Mouse (Mus musculus): Measurements from ENCODE around the gene Kcnh6. TPM values are rescaled to one million over a fixed set of nuclear protein-coding genes. Genes with fewer than 3 reads are reported as not detected.

Kcnh6 gene
- polyA plus RNA-seq, 1 experiment, result 4.3 TPM

GRCm38 (mm10) chr11:105968948-105969347 is 39.0 kb upstream of the Kcnh6 start:
- Histone ChIP-seq H3K4me3 (ENCODE audit: control insufficient read depth, insufficient read depth, low read length) (no peak overlapping the region), H3K4me1 (replicated peaks; ENCODE audit: control insufficient read depth, insufficient read depth, low read length) (peaks cover 3% of the 10 kb centered on the region), H3K27ac (ENCODE audit: control insufficient read depth, insufficient read depth, low read length) (no peak overlapping the region), H3K27me3 (ENCODE audit: control insufficient read depth, insufficient read depth, low read length) (peaks cover 6% of the 10 kb centered on the region; the same call in 1 of the 2 replicates), H3K36me3 (ENCODE audit: control insufficient read depth, insufficient read depth, low read length) (no peaks in the 10 kb centered on the region)
- no peak for TF ChIP-seq CTCF (IDR thresholded peaks at IDR 0.05; ENCODE audit: borderline replicate concordance, control insufficient read depth, extremely low read depth, insufficient read depth, low read length, poor library complexity)
- no peak for TF ChIP-seq POLR2A (IDR thresholded peaks at IDR 0.05; ENCODE audit: control insufficient read depth, extremely low read depth, insufficient read depth, low read length, poor library complexity)
- no peak for DNase-seq
- WGBS, result 57% methylated on average over 10 of the region's 10 CpGs

- WGBS, result 32% methylated on average over 1 of the region's 1 CpGs
- DNase-seq, result peak; percentile 27
- Histone ChIP-seq H3K27ac (ENCODE audit: control insufficient read depth, insufficient read depth, low read length) (no peak overlapping the region), H3K27me3 (ENCODE audit: control insufficient read depth, insufficient read depth, low read length) (peaks cover 6% of the 10 kb centered on the region; the same call in 1 of the 2 replicates), H3K4me1 (replicated peaks; ENCODE audit: control insufficient read depth, insufficient read depth, low read length) (peaks cover 3% of the 10 kb centered on the region), H3K4me3 (ENCODE audit: control insufficient read depth, insufficient read depth, low read length) (no peak overlapping the region), H3K36me3 (ENCODE audit: control insufficient read depth, insufficient read depth, low read length) (no peaks in the 10 kb centered on the region)
- no peak for TF ChIP-seq CTCF (IDR thresholded peaks at IDR 0.05; ENCODE audit: borderline replicate concordance, control insufficient read depth, extremely low read depth, insufficient read depth, low read length, poor library complexity)
- TF ChIP-seq POLR2A (IDR thresholded peaks at IDR 0.05; ENCODE audit: control insufficient read depth, extremely low read depth, insufficient read depth, low read length, poor library complexity), result no peak
Measured at GRCm38 (mm10) chr11:105969516-105969915, 38.4 kb upstream of the Kcnh6 start.

GRCm38 (mm10) chr11:105974593-105974992 is 33.3 kb upstream of the Kcnh6 start:
- H3K4me3 ChIP-seq (ENCODE audit: control insufficient read depth, insufficient read depth, low read length), result no peak overlapping the region
- WGBS, result 97% methylated on average over 6 of the region's 6 CpGs
- no peak for DNase-seq
- H3K36me3 ChIP-seq (ENCODE audit: control insufficient read depth, insufficient read depth, low read length), result no peaks in the 10 kb centered on the region
- TF ChIP-seq POLR2A (IDR thresholded peaks at IDR 0.05; ENCODE audit: control insufficient read depth, extremely low read depth, insufficient read depth, low read length, poor library complexity), result no peak
- no peak for TF ChIP-seq CTCF (IDR thresholded peaks at IDR 0.05; ENCODE audit: borderline replicate concordance, control insufficient read depth, extremely low read depth, insufficient read depth, low read length, poor library complexity)
- H3K4me1 ChIP-seq (replicated peaks; ENCODE audit: control insufficient read depth, insufficient read depth, low read length), result no peaks in the 10 kb centered on the region
- no peaks in the 10 kb centered on the region for H3K27me3 ChIP-seq (ENCODE audit: control insufficient read depth, insufficient read depth, low read length)
- H3K27ac ChIP-seq (ENCODE audit: control insufficient read depth, insufficient read depth, low read length), result no peak overlapping the region

- Histone ChIP-seq H3K4me1 (replicated peaks; ENCODE audit: control insufficient read depth, insufficient read depth, low read length) (no peaks in the 10 kb centered on the region), H3K27ac (ENCODE audit: control insufficient read depth, insufficient read depth, low read length) (no peak overlapping the region), H3K27me3 (ENCODE audit: control insufficient read depth, insufficient read depth, low read length) (no peaks in the 10 kb centered on the region), H3K36me3 (ENCODE audit: control insufficient read depth, insufficient read depth, low read length) (no peaks in the 10 kb centered on the region), H3K4me3 (ENCODE audit: control insufficient read depth, insufficient read depth, low read length) (no peak overlapping the region)
- 56% methylated on average over 3 of the region's 3 CpGs for WGBS
- TF ChIP-seq CTCF (IDR thresholded peaks at IDR 0.05; ENCODE audit: borderline replicate concordance, control insufficient read depth, extremely low read depth, insufficient read depth, low read length, poor library complexity) (no peak), POLR2A (IDR thresholded peaks at IDR 0.05; ENCODE audit: control insufficient read depth, extremely low read depth, insufficient read depth, low read length, poor library complexity) (no peak)
- DNase-seq, result no peak
Measured at GRCm38 (mm10) chr11:105975050-105975449, 32.9 kb upstream of the Kcnh6 start.

- no peaks in the 10 kb centered on the region for H3K27me3 ChIP-seq (ENCODE audit: control insufficient read depth, insufficient read depth, low read length)
- no peak for DNase-seq
- no peaks in the 10 kb centered on the region for H3K36me3 ChIP-seq (ENCODE audit: control insufficient read depth, insufficient read depth, low read length)
- no peak overlapping the region for H3K27ac ChIP-seq (ENCODE audit: control insufficient read depth, insufficient read depth, low read length)
- H3K4me1 ChIP-seq (replicated peaks; ENCODE audit: control insufficient read depth, insufficient read depth, low read length), result no peaks in the 10 kb centered on the region
- no peak for TF ChIP-seq CTCF (IDR thresholded peaks at IDR 0.05; ENCODE audit: borderline replicate concordance, control insufficient read depth, extremely low read depth, insufficient read depth, low read length, poor library complexity)
- no peak for TF ChIP-seq POLR2A (IDR thresholded peaks at IDR 0.05; ENCODE audit: control insufficient read depth, extremely low read depth, insufficient read depth, low read length, poor library complexity)
- no peak overlapping the region for H3K4me3 ChIP-seq (ENCODE audit: control insufficient read depth, insufficient read depth, low read length)
- WGBS, result 88% methylated on average over 5 of the region's 5 CpGs
Measured at GRCm38 (mm10) chr11:105975636-105976035, 32.3 kb upstream of the Kcnh6 start.

- Histone ChIP-seq H3K4me3 (ENCODE audit: control insufficient read depth, insufficient read depth, low read length) (no peak overlapping the region), H3K4me1 (replicated peaks; ENCODE audit: control insufficient read depth, insufficient read depth, low read length) (no peaks in the 10 kb centered on the region), H3K27me3 (ENCODE audit: control insufficient read depth, insufficient read depth, low read length) (no peaks in the 10 kb centered on the region), H3K27ac (ENCODE audit: control insufficient read depth, insufficient read depth, low read length) (no peak overlapping the region), H3K36me3 (ENCODE audit: control insufficient read depth, insufficient read depth, low read length) (no peaks in the 10 kb centered on the region)
- no peak for DNase-seq
- 66% methylated on average over 2 of the region's 2 CpGs for WGBS
- TF ChIP-seq POLR2A (IDR thresholded peaks at IDR 0.05; ENCODE audit: control insufficient read depth, extremely low read depth, insufficient read depth, low read length, poor library complexity), result no peak
- no peak for TF ChIP-seq CTCF (IDR thresholded peaks at IDR 0.05; ENCODE audit: borderline replicate concordance, control insufficient read depth, extremely low read depth, insufficient read depth, low read length, poor library complexity)
Measured at GRCm38 (mm10) chr11:105978232-105978631, 29.7 kb upstream of the Kcnh6 start.

- 34% methylated on average over 5 of the region's 5 CpGs for WGBS
Measured at GRCm38 (mm10) chr11:105978634-105979033, 29.3 kb upstream of the Kcnh6 start.

More at GRCm38 (mm10) chr11:105978634-105979033, 29.3 kb upstream of the Kcnh6 start:
- DNase-seq, result no peak
- H3K27ac ChIP-seq (ENCODE audit: control insufficient read depth, insufficient read depth, low read length), result no peak overlapping the region
- no peaks in the 10 kb centered on the region for H3K27me3 ChIP-seq (ENCODE audit: control insufficient read depth, insufficient read depth, low read length)
- no peak overlapping the region for H3K4me3 ChIP-seq (ENCODE audit: control insufficient read depth, insufficient read depth, low read length)
- H3K4me1 ChIP-seq (replicated peaks; ENCODE audit: control insufficient read depth, insufficient read depth, low read length), result no peaks in the 10 kb centered on the region
- H3K36me3 ChIP-seq (ENCODE audit: control insufficient read depth, insufficient read depth, low read length), result no peaks in the 10 kb centered on the region
- no peak for TF ChIP-seq POLR2A (IDR thresholded peaks at IDR 0.05; ENCODE audit: control insufficient read depth, extremely low read depth, insufficient read depth, low read length, poor library complexity)
- no peak for TF ChIP-seq CTCF (IDR thresholded peaks at IDR 0.05; ENCODE audit: borderline replicate concordance, control insufficient read depth, extremely low read depth, insufficient read depth, low read length, poor library complexity)

All from thymus, adult 2 months (tissue).